Mouse (Mus musculus) thymus, adult 2 months (tissue): Measurements from ENCODE around the gene Efcab9. TPM values are rescaled to one million over a fixed set of nuclear protein-coding genes. Genes with fewer than 3 reads are reported as not detected.

Experiments used
- DNase-seq: peaks from one replicate; pipeline ENCODE4 v3.0.0; 2021
- H3K27ac ChIP-seq: fragments of 200-500 bp; 2 replicates; pipeline ENCODE4 v1.5.1; 2012; ENCODE audit warnings: low read length, control low read depth; ENCODE audit not compliant: control insufficient read depth, insufficient read depth
- H3K27me3 ChIP-seq: fragments of 200-500 bp; 2 replicates; pipeline ENCODE4 v1.6.1; 2012; ENCODE audit warnings: mild to moderate bottlenecking, low read length, moderate library complexity, mixed read lengths; ENCODE audit not compliant: control insufficient read depth, insufficient read depth
- H3K36me3 ChIP-seq: fragments of 200-500 bp; 2 replicates; pipeline ENCODE4 v1.6.1; 2012; ENCODE audit warnings: mild to moderate bottlenecking, low read length, moderate library complexity; ENCODE audit not compliant: control insufficient read depth, insufficient read depth
- H3K4me1 ChIP-seq: fragments of 200-500 bp; replicated peaks from 2 replicates; pipeline ENCODE4 v1.6.1; 2012; ENCODE audit warnings: low read length; ENCODE audit not compliant: control insufficient read depth, insufficient read depth
- H3K4me3 ChIP-seq: fragments of 200-500 bp; 2 replicates; pipeline ENCODE4 v1.5.1; 2012; ENCODE audit warnings: mild to moderate bottlenecking, low read length, control low read depth, moderate library complexity; ENCODE audit not compliant: control insufficient read depth, insufficient read depth
- CTCF ChIP-seq: fragments of 200-500 bp; IDR thresholded peaks from 2 replicates; pipeline ENCODE4 v1.5.1; 2012; ENCODE audit warnings: mild to moderate bottlenecking, control low read depth, low read length, moderate library complexity, borderline replicate concordance; ENCODE audit not compliant: control insufficient read depth, poor library complexity, insufficient read depth; ENCODE audit errors: extremely low read depth
- POLR2A ChIP-seq: fragments of 200-500 bp; IDR thresholded peaks from 2 replicates; pipeline ENCODE4 v1.6.1; 2012; ENCODE audit warnings: mild to moderate bottlenecking, low read length, control low read depth, moderate library complexity; ENCODE audit not compliant: control insufficient read depth, poor library complexity, insufficient read depth; ENCODE audit errors: extremely low read depth
- WGBS: fragments of 180-500 bp; shearing (Covaris S2); methylation state at CpG from one replicate; pipeline ENCODE4 v1.1.7; 2018; 5-methylcytosine and 5-hydroxymethylcytosine counted together
- polyA plus RNA-seq: library from polyadenylated mRNA; depleted of rRNA; stranded (reverse); fragments of >200 nt; gene quantifications from 2 replicates; pipeline ENCODE4 v1.2.3, GENCODE M21; 2012

Efcab9 gene
- polyA plus RNA-seq, 1 experiment, result 0.71 TPM

DNA sequence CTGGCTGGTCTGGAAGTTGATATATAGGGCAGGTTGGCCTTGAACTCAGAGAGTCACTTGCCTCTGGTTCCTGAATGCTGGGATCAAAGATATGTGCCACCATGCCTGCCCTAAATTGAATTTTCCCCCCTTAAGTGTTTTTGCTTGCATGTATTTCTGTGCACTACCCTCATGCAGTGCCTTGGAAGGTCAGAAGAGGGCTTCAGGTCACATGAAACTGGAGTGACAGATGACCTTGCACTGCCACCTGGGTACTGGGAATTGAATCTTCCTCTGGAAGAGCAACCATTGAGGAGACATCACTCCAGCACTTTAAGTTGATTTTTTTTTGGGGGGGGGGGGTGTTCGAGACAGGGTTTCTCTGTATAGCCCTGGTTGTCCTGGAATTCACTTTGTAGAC lies 1.7 kb downstream of the Efcab9 start:
- DNase-seq, result peak; percentile 45
- no peak overlapping the region for H3K27ac ChIP-seq

DNA sequence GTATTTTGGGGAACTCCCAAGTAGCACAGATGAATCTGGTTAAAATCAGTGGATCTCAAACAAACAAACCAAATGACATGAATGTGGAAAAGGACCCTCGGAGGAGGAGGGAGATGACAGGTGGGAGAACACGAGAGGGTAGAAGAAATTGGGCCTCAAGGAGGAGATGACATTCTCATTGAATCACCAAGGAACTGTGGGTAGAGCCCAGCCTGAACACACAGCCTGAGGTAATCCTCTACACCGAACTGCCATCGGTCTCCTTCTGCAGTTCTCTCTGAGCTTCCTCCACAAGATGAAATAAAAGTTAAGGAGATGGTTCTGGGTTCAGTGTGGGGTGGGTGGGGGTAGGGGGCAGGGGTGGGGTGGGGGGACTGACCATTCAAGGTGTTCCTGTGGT lies 4.9 kb downstream of the Efcab9 start:
- H3K4me1 ChIP-seq, result peaks cover 5% of the 10 kb centered on the region
- 94% methylated on average over 4 of the region's 4 CpGs for WGBS
- H3K27ac ChIP-seq, result no peak overlapping the region
- no peak for DNase-seq
- no peak overlapping the region for H3K4me3 ChIP-seq
- H3K36me3 ChIP-seq, result no peaks in the 10 kb centered on the region
- TF ChIP-seq POLR2A (no peak), CTCF (no peak)
- H3K27me3 ChIP-seq, result no peaks in the 10 kb centered on the region

More for the DNA sequence above, 1.7 kb downstream of the Efcab9 start:
- no peaks in the 10 kb centered on the region for H3K27me3 ChIP-seq
- peaks cover 27% of the 10 kb centered on the region for H3K4me1 ChIP-seq
- no peak for TF ChIP-seq CTCF
- TF ChIP-seq POLR2A, result no peak
- WGBS, result 84% methylated on average over 1 of the region's 1 CpGs
- H3K36me3 ChIP-seq, result no peaks in the 10 kb centered on the region
- no peak overlapping the region for H3K4me3 ChIP-seq

DNA sequence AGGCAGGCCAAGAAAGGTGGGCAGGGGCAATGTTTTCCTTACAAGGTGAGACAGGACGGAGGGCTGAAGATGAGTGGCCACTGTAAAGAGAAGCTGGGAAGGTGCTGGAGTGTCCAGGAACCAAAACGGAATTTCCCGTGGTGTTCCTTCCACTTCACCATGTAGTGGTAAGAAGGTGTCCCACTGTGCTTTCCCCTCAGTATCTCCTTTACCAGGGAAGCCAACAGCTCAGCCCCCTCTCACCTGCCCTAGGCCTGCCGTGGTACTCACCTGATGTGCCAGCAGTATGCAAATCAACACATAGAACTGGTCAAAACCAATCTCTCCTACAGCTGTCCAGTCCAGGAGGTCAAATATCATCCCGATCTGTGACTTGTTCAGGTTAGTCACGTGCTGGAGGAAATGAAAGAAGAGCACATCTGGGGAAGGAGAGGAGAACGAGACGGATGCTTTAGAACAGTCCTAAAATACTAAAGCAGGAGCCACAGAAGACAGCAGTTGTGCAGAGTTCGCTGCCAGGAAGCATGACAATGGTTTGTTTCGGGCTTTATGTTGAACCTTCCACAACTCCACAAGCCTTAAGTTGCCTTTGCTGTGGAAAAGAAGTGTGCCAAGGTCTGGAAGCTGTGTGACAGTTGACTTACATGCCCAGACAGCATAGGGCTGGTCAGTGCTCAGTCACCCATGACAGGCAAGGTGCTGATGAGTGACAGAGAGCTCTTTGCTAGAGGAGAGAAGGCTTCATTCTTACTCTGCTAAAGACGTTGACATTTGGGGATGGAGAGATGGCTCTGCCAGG lies 7.6 kb downstream of the Efcab9 start:
- H3K4me1 ChIP-seq, result no peaks in the 10 kb centered on the region
- no peak overlapping the region for H3K4me3 ChIP-seq
- H3K27ac ChIP-seq, result no peak overlapping the region
- TF ChIP-seq CTCF (no peak), POLR2A (no peak)
- H3K27me3 ChIP-seq, result no peaks in the 10 kb centered on the region
- no peak for DNase-seq
- WGBS, result 92% methylated on average over 11 of the region's 11 CpGs
- no peaks in the 10 kb centered on the region for H3K36me3 ChIP-seq

DNA sequence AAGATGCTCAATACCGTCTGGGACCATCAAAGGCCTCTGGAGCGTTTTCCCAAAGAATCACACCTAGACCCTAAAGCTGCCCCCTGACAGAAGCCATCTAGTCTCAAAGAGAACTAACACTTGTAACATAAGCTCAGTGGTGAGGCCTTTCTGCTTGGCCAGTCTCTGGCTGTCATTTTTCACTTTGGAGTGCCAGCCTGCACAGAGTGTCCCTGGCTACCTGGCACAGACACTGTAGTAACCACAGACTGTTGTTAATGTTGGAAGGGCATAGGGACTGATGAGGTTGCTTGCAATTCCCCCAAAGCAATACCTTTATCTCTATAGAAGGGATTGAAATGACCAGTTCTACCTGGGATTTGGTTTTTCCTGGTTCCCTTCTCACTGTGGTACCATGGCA lies 10.6 kb downstream of the Efcab9 start:
- Histone ChIP-seq H3K36me3 (no peaks in the 10 kb centered on the region), H3K4me3 (no peak overlapping the region), H3K27me3 (no peaks in the 10 kb centered on the region), H3K27ac (no peak overlapping the region), H3K4me1 (no peaks in the 10 kb centered on the region)
- no peak for DNase-seq
- 95% methylated on average over 2 of the region's 2 CpGs for WGBS
- no peak for TF ChIP-seq POLR2A
- no peak for TF ChIP-seq CTCF

DNA sequence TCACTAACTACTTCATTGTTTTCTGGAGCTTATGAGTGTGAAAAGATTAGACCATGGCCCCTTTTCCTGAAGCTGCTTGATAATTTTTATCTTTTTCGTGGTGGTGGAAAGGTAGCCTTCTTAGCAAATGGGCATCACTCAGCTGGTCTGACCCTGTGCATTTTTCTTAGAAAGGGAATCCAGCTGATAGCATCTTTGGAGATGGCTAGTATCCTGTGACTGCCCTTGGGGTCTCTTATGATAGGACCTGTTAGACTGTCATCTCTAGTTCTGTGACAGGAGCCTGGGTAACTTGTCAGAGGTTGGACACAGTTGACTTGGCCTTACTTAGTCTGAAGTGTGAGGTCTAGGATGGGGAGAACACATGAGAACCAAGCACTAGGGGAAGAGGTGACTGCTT lies 12.5 kb downstream of the Efcab9 start:
- 92% methylated on average over 1 of the region's 1 CpGs for WGBS
- Histone ChIP-seq H3K27me3 (no peaks in the 10 kb centered on the region), H3K4me1 (no peaks in the 10 kb centered on the region), H3K27ac (no peak overlapping the region), H3K4me3 (no peak overlapping the region), H3K36me3 (no peaks in the 10 kb centered on the region)
- TF ChIP-seq POLR2A (no peak), CTCF (no peak)
- no peak for DNase-seq

DNA sequence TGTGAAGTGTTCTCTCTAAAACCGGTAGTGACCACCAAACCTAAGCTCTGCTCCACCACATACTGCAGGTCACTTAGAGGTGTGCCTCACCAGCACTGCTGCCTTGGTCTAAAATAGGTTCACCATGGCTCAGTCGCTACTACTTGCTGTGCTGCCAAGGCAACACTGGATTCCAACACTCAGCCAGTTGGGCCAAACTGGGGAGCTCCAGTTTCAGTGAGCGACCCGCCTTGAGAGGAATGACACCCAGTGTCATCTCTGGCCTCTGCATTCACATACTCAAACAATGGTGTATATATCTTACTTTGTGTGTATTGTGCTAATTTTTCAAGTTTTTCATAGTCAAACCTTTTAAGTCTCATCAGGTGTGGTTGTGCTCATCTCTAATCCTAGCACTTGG lies 13.1 kb downstream of the Efcab9 start:
- no peak overlapping the region for H3K27ac ChIP-seq
- no peaks in the 10 kb centered on the region for H3K4me1 ChIP-seq
- no peaks in the 10 kb centered on the region for H3K27me3 ChIP-seq
- no peaks in the 10 kb centered on the region for H3K36me3 ChIP-seq
- 97% methylated on average over 4 of the region's 4 CpGs for WGBS
- TF ChIP-seq POLR2A, result no peak
- TF ChIP-seq CTCF, result no peak
- no peak overlapping the region for H3K4me3 ChIP-seq
- DNase-seq, result no peak

DNA sequence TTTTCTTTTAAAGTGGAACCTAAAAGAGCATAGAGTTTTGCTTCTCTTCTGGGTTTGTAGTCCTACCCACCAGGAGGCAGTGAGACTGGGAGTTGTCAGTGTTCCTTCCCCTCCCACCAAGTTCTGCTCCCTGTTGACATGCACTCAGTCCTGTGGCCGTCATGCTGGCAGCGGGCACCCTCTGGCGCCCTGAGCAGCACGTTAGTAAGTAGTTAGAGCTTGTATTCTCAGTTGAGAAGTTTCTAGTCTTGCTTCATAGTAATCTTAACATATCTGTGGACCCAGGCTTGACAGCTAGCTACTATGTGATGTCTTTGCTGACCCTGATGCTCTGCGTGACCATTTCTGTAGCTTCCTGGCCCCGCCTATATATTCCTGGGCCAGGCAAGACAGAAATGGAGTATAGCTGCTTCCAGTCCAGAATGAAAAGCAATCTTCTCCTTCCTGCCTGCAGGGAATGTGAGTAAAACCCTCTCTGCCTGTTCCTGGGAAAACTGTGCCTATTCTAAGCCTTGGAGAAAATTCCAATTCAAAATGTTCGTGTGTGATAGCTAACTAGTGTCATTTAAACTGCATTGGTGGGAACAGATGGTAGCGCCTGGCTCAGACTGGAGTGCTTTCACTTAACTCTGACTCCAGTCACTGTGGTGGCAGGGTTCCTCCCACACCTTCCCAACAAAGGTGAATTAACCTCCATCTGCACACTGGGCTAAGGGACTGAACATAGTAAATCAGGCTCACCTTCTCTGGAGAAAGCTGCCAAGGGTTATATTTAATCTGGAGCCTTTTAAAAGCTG lies 14.8 kb downstream of the Efcab9 start:
- Histone ChIP-seq H3K4me1 (no peaks in the 10 kb centered on the region), H3K27me3 (no peaks in the 10 kb centered on the region), H3K27ac (no peak overlapping the region), H3K4me3 (no peak overlapping the region), H3K36me3 (no peaks in the 10 kb centered on the region)
- WGBS, result 95% methylated on average over 8 of the region's 8 CpGs
- TF ChIP-seq POLR2A, result no peak
- TF ChIP-seq CTCF, result no peak
- no peak for DNase-seq
